Mouse (Mus musculus): ENCODE data around the gene Btd. TPM values are rescaled to one million over a fixed set of nuclear protein-coding genes. Genes with fewer than 3 reads are reported as not detected.

Btd gene
- polyA plus RNA-seq, 1 experiment, result 16.7 TPM

DNA sequence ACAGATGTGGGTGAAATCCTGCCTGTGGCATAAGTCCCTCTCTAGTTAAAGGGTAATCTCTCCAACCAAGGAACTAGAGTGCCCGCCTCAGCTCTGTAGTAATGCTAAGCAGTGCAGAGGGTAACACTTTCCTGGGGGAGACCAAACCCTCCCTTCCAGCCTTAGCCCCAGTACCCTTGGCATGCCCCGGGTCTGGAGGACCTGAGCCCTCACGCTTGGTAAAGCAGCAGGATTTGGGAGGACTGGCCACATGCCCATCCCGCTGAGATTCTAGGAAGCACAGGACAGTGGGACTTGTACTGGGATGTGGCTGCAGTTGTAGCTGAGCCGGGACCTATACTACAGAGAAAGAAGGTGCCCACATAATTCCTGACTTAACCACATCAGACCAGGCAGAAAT, 14.0 kb downstream of the Btd start:
- no peak overlapping the region for H3K4me3 ChIP-seq (ENCODE audit: insufficient read depth, poor library complexity, severe bottlenecking)
- no peaks in the 10 kb centered on the region for H3K36me3 ChIP-seq (ENCODE audit: control insufficient read depth, insufficient read depth)
- no peaks in the 10 kb centered on the region for H3K27me3 ChIP-seq (ENCODE audit: control insufficient read depth, insufficient read depth, insufficient read length)
- H3K79me2 ChIP-seq (ENCODE audit: control insufficient read depth, insufficient read depth), result peaks cover 14% of the 10 kb centered on the region
- no peak for TF ChIP-seq MAX (IDR thresholded peaks at IDR 0.05)
- TF ChIP-seq FOSL1 (IDR thresholded peaks at IDR 0.05; ENCODE audit: insufficient read depth, low read length, poor library complexity, severe bottlenecking), result no peak
- no peak for TF ChIP-seq CTCF (IDR thresholded peaks at IDR 0.05; ENCODE audit: control insufficient read depth, insufficient read depth, insufficient read length)
- no peak for TF ChIP-seq CEBPB (IDR thresholded peaks at IDR 0.05; ENCODE audit: low read depth)
- TF ChIP-seq MYOG (IDR thresholded peaks at IDR 0.05; ENCODE audit: control insufficient read depth, extremely low read depth, insufficient read length), result no peak
- H3K79me3 ChIP-seq (ENCODE audit: low read depth), result no peaks in the 10 kb centered on the region
- H3ac ChIP-seq (ENCODE audit: control insufficient read depth, insufficient read length, low read depth), result no peak overlapping the region

DNA sequence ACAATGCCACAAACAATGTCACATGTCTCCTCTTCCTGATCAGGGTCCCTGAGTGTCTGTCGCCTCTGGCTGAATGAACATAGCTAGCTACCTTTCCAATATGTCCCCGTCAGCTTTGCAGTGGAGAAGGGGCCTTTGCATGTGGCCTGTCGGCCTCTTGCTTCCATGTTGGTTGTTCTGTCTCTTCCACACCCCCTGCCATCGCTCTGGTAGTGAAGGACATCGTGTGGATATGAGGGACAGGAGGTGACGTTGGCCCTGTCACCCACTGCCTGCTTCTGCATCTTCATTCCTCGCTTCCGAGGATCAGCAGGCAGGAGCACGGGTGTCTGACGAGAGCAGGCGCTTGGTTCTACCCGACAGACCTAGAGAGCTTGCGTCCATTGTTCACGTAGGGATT, 14.6 kb downstream of the Btd start:
- no peak overlapping the region for H3ac ChIP-seq (ENCODE audit: control insufficient read depth, insufficient read length, low read depth)
- no peaks in the 10 kb centered on the region for H3K27me3 ChIP-seq (ENCODE audit: control insufficient read depth, insufficient read depth, insufficient read length)
- TF ChIP-seq CEBPB (IDR thresholded peaks at IDR 0.05; ENCODE audit: low read depth), result no peak
- no peak for TF ChIP-seq CTCF (IDR thresholded peaks at IDR 0.05; ENCODE audit: control insufficient read depth, insufficient read depth, insufficient read length)
- TF ChIP-seq MYOG (IDR thresholded peaks at IDR 0.05; ENCODE audit: control insufficient read depth, extremely low read depth, insufficient read length), result no peak
- TF ChIP-seq USF1 (IDR thresholded peaks at IDR 0.05; ENCODE audit: low read depth), result no peak
- TF ChIP-seq MAX (IDR thresholded peaks at IDR 0.05), result no peak
- no peak for TF ChIP-seq FOSL1 (IDR thresholded peaks at IDR 0.05; ENCODE audit: insufficient read depth, low read length, poor library complexity, severe bottlenecking)
- no peak for TF ChIP-seq MYOD1 (IDR thresholded peaks at IDR 0.05; ENCODE audit: control insufficient read depth, insufficient read length, low read depth)
- peaks cover 20% of the 10 kb centered on the region for H3K79me2 ChIP-seq (ENCODE audit: control insufficient read depth, insufficient read depth)
- no peaks in the 10 kb centered on the region for H3K79me3 ChIP-seq (ENCODE audit: low read depth)
- H3K36me3 ChIP-seq (ENCODE audit: control insufficient read depth, insufficient read depth), result no peaks in the 10 kb centered on the region
- no peak overlapping the region for H3K4me3 ChIP-seq (ENCODE audit: insufficient read depth, poor library complexity, severe bottlenecking)

DNA sequence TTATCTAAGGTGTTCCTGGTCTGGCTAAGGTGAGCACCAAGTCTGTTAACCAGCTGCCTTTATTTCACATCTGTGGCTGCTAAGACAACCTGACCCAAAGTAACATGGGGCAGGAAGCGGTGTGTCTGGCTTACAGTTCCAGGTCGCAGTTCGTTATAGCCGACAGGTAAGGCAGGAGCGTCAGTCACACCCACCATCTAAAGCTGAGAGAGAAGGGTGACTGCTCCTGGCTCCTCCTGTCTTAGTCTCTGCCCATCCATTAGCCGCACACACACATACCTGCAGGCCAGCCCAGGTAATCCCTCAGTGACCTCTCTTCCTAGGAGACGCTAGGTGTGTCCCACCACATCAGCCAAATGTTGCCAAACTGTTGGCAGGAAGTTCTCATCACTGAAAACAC, 15.6 kb downstream of the Btd start:
- H3K79me3 ChIP-seq (ENCODE audit: low read depth), result no peaks in the 10 kb centered on the region
- no peaks in the 10 kb centered on the region for H3K36me3 ChIP-seq (ENCODE audit: control insufficient read depth, insufficient read depth)
- H3ac ChIP-seq (ENCODE audit: control insufficient read depth, insufficient read length, low read depth), result no peak overlapping the region
- no peak overlapping the region for H3K4me3 ChIP-seq (ENCODE audit: insufficient read depth, poor library complexity, severe bottlenecking)
- no peaks in the 10 kb centered on the region for H3K27me3 ChIP-seq (ENCODE audit: control insufficient read depth, insufficient read depth, insufficient read length)
- peaks cover 29% of the 10 kb centered on the region for H3K79me2 ChIP-seq (ENCODE audit: control insufficient read depth, insufficient read depth)
- TF ChIP-seq CTCF (IDR thresholded peaks at IDR 0.05; ENCODE audit: control insufficient read depth, insufficient read depth, insufficient read length) (no peak), CEBPB (IDR thresholded peaks at IDR 0.05; ENCODE audit: low read depth) (no peak), MYOG (IDR thresholded peaks at IDR 0.05; ENCODE audit: control insufficient read depth, extremely low read depth, insufficient read length) (no peak), FOSL1 (IDR thresholded peaks at IDR 0.05; ENCODE audit: insufficient read depth, low read length, poor library complexity, severe bottlenecking) (no peak), MYOD1 (IDR thresholded peaks at IDR 0.05; ENCODE audit: control insufficient read depth, insufficient read length, low read depth) (no peak), MAX (IDR thresholded peaks at IDR 0.05) (no peak), USF1 (IDR thresholded peaks at IDR 0.05; ENCODE audit: low read depth) (no peak)

DNA sequence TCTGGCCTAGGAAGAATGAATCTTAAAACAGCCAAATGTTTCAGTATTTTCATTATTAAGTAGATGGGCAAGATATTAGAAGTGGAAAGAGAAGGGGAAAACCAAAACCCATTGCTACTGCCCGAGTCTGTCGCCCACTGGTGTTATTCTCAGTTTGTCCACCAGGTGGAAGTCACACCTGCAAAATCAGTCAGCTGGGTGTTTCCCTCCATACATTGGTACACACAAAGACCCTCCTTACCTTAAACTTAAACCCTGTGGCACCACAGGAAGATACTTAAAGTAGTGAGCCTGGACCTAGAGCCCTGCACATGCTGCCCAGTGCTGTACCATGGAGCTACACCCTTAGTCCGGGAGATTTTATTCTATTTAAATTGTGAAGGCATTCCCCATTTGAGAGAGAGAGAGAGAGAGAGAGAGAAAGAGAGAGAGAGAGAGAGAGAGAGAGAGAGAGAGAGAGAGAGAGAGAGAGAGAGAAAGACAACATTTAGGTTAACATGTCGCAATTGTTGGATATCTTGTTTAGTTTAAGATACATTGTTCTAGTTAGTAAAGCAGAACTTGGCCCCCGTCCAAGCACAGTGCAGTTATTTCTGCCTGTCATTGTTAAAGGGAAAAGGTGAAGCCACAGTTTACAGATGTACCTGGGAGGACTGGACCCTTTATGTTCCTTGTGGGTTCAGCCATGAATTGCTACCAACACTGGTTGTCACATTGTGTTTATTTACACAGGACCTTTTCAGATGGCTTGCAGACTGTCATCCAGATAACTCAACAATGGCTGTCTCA, 16.2 kb downstream of the Btd start:
- H3K79me2 ChIP-seq (ENCODE audit: control insufficient read depth, insufficient read depth), result peaks cover 31% of the 10 kb centered on the region
- H3K36me3 ChIP-seq (ENCODE audit: control insufficient read depth, insufficient read depth), result no peaks in the 10 kb centered on the region
- no peaks in the 10 kb centered on the region for H3K79me3 ChIP-seq (ENCODE audit: low read depth)
- H3K27me3 ChIP-seq (ENCODE audit: control insufficient read depth, insufficient read depth, insufficient read length), result no peaks in the 10 kb centered on the region
- TF ChIP-seq CTCF (IDR thresholded peaks at IDR 0.05; ENCODE audit: control insufficient read depth, insufficient read depth, insufficient read length) (peak; percentile 48), MYOD1 (IDR thresholded peaks at IDR 0.05; ENCODE audit: control insufficient read depth, insufficient read length, low read depth) (no peak), FOSL1 (IDR thresholded peaks at IDR 0.05; ENCODE audit: insufficient read depth, low read length, poor library complexity, severe bottlenecking) (no peak), USF1 (IDR thresholded peaks at IDR 0.05; ENCODE audit: low read depth) (no peak)
- H3ac ChIP-seq (ENCODE audit: control insufficient read depth, insufficient read length, low read depth), result no peak overlapping the region
- H3K4me3 ChIP-seq (ENCODE audit: insufficient read depth, poor library complexity, severe bottlenecking), result no peak overlapping the region

DNA sequence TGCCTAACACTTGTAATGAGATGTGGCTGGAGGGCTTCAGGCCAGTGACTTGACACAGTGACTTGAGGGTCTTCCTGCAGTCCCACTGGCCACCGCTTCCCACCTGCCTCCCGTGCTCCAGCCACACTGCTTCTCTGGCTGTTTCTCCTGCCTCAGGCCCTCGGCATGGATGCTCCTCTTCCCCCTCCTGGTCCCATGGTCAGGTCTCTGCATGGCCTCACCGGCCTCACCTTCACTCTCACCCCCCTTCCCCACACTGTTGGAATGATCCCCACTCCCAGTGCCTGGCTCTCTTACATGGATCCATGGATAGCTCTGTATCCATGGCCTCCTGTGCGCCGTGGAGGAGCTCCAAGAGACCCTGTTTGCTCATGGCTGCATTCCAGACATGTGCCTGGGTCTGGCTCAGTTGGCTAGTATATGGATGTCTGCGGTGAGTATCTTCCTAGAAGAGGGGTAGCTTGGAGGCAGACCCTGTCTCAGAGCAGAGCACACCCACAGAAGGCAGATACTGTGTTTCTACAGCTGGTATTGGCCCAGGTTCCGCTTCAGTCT, 17.4 kb downstream of the Btd start:
- Histone ChIP-seq H3ac (ENCODE audit: control insufficient read depth, insufficient read length, low read depth) (no peak overlapping the region), H3K4me3 (ENCODE audit: insufficient read depth, poor library complexity, severe bottlenecking) (no peak overlapping the region), H3K79me2 (ENCODE audit: control insufficient read depth, insufficient read depth) (peaks cover 31% of the 10 kb centered on the region), H3K79me3 (ENCODE audit: low read depth) (no peaks in the 10 kb centered on the region), H3K27me3 (ENCODE audit: control insufficient read depth, insufficient read depth, insufficient read length) (no peaks in the 10 kb centered on the region), H3K36me3 (ENCODE audit: control insufficient read depth, insufficient read depth) (no peaks in the 10 kb centered on the region)
- no peak for TF ChIP-seq CTCF (IDR thresholded peaks at IDR 0.05; ENCODE audit: control insufficient read depth, insufficient read depth, insufficient read length)
- TF ChIP-seq FOSL1 (IDR thresholded peaks at IDR 0.05; ENCODE audit: insufficient read depth, low read length, poor library complexity, severe bottlenecking), result no peak
- TF ChIP-seq USF1 (IDR thresholded peaks at IDR 0.05; ENCODE audit: low read depth), result no peak
- no peak for TF ChIP-seq CEBPB (IDR thresholded peaks at IDR 0.05; ENCODE audit: low read depth)
- TF ChIP-seq MAX (IDR thresholded peaks at IDR 0.05), result no peak
- no peak for TF ChIP-seq MYOG (IDR thresholded peaks at IDR 0.05; ENCODE audit: control insufficient read depth, extremely low read depth, insufficient read length)
- no peak for TF ChIP-seq MYOD1 (IDR thresholded peaks at IDR 0.05; ENCODE audit: control insufficient read depth, insufficient read length, low read depth)

Measured in C2C12 (cell line).